Mouse (Mus musculus) olfactory bulb, adult 2 months (tissue): ENCODE data around the gene Mob2.

Experiments used
- CTCF ChIP-seq: fragments of 200-500 bp; IDR thresholded peaks from 2 replicates; pipeline ENCODE4 v1.5.1; 2012; ENCODE audit warnings: low read depth, mild to moderate bottlenecking, low read length, moderate library complexity; ENCODE audit not compliant: insufficient read depth
- POLR2A ChIP-seq: fragments of 200-500 bp; IDR thresholded peaks from 2 replicates; pipeline ENCODE4 v1.6.1; 2012; ENCODE audit warnings: mild to moderate bottlenecking, low read depth, low read length, moderate library complexity; ENCODE audit not compliant: insufficient read depth

GRCm38 (mm10) chr7:142084820-142085219 lies 24.0 kb upstream of the Mob2 start:
- no peak for TF ChIP-seq POLR2A
- no peak for TF ChIP-seq CTCF
